Mouse (Mus musculus) layer of hippocampus, adult 8-10 months (tissue): Measurements from ENCODE around the gene Optn. TPM values are rescaled to one million over a fixed set of nuclear protein-coding genes. Genes with fewer than 3 reads are reported as not detected.

Experiments
- DNase-seq, 2 experiments: peaks; one replicate each; pipeline ENCODE4 v3.0.0; 2022; ENCODE audit warnings: low spot score in 2 of 2
- total RNA-seq, 4 experiments: library from RNA; stranded (reverse); gene quantifications; 2 replicates each; pipeline ENCODE4 v1.2.4; 2022

Optn gene
- total RNA-seq, 4 experiments from 2014 or later = 17.5 to 20.8 (median 18.7) TPM

DNA sequence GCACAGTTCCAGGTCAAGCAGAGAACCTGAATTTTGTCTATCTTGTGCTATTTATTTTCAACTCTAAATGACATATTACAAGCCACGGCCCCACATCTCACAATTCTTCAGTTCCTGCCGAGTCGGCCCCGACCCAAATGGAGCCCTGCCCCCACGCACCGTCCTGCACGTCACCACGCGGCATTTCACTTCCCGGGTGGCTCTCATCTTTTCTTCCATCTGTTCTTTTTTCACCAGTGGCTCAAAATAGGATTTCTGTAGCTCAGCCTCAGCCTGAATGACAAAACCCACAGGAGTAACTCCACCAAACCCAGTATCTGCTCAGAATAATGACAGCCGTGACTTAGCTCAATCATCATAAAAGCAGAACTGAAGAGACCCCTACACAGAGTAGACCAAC is 70.3 kb downstream of the Optn start:
- DNase-seq = peak; percentile 29 to 31

DNA sequence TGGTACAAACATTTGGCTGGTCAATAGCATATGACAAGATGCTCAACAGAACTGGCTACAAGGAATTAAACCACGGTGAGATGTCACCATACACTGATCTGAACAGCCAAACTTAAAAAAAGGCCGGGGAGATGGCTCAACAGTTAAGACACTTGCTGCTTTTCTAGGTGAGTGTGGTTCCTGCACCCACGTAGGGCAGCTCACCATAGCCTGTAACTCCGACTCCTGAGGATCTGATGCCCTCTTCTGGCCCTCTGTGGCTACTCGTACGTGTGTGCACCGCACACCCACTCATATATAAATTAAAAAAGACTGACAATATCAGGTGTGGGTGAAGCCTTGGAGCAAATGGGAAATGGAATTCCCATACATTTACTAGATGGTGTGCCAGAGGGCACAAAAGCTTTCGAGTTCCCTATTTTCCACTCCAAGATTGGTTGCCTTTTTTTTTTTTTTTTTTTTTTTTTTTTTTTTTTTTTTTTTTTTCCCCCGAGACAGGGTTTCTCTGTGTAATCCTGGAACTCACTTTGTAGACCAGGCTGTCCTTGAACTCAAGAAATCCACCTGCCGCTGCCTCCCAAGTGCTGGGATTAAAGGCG is 74.9 kb downstream of the Optn start:
- no peak for DNase-seq

DNA sequence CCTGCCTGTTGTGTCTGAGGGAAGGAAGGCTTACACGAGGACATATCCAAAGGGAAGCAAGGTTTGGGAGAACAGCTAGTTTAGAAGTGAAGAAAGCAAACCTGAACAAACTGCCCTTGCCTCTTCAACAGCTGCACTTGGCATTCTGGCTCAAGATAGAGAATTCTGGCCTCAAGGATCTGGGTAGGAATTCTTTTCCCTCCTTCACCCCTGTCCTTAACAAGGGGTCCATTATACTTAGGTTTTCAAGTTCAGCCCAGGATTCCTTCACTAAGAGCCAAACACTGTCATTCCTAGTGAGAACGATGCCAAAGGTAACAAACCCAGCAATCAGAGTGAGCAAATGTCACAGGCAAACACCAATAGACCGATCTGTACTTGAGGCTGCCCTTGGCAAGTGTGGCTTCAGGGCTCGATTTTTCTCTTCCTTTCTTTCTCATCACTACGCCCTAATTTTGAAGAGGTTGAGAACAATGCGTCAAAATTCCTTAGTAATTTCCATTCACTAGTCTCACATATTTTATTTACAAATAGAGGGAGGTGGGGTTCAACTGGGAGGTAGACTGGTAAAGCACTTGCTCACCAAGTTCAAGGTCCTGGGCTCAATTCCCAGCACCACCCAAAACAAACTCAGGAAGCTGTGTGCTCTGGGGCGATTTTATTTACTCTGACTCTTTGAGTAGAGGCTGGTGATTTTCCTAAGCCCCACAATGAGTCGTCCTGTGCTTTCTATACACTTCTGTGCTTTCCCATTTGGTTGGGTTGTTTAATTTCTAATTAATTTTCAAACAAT is 76.3 kb downstream of the Optn start:
- DNase-seq = no peak

DNA sequence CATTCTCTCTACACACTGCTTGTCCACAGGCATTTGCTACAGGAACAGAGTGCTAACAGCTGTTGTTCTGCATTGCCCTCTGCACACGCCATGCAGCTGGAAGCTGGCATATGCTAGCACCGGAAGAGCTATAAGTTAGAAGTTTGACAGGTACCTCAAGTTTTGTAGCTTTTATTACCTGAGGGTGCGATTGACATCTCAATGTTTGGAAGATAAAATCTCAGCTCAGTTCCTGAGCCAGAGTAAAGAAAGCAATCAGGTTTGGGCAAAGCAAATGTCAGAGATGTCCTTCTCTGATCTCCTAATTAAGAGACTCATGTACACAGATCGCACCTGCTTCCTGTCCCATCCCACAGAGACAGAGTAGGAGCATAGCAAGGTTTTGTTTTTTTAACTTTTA is 77.1 kb downstream of the Optn start:
- DNase-seq = no peak

- no peak for DNase-seq
These were observed 78.9 kb downstream of the Optn start for GRCm38 (mm10) chr2:4985000-4985399.

- no peak for DNase-seq
These were observed 79.9 kb downstream of the Optn start for GRCm38 (mm10) chr2:4983987-4984386.

DNA sequence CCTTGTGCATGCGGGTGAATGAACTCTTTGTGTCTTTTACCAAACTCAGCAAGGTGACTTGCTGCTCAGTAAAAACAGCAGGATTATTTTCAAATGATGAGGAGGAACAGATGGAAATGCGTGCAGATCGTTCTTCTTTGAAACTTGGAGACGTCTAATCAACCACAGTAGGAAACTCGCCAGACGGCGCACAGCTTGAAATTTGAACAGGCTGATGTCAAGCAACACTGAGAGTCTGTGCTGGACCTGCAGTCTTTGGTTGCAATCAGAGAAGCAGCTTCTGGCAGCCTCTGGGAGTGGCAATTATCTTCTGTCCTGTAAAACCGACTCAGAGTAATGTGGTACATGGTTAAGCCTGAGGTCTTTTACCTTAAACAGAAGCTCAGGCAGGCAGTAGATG is 85.8 kb downstream of the Optn start:
- peak; percentile 44 to 58 for DNase-seq

- peak; percentile 18 to 39 for DNase-seq
These were observed 88.0 kb downstream of the Optn start, which contains the start of gene Ucma for GRCm38 (mm10) chr2:4975807-4976206. Gene Ucma (plus strand): TSS chr2:4976122.

Other genes with a start within 250 kb of the Optn start
- 10 to 100 TPM; 17.1 to 25.4 (median 22.0) TPM for gene Sephs1, start 182.5 kb downstream of the Optn start, total RNA-seq
- 10 to 100 TPM; 91.0 to 95.9 (median 94.9) TPM for gene Phyh, start 145.0 kb downstream of the Optn start, total RNA-seq
- 1 to 10 TPM; 2.2 to 5.2 (median 3.7) TPM for gene Ucma, start 87.9 kb downstream of the Optn start, total RNA-seq
- 1 to 10 TPM in 1 of 4 experiments, under 1 TPM in 3; 0.71 to 1.1 (median 0.86) TPM for gene Mcm10, start 51.3 kb downstream of the Optn start, total RNA-seq
- 10 to 100 TPM; 11.1 to 13.7 (median 12.0) TPM for gene Ccdc3, start 73.7 kb upstream of the Optn start, total RNA-seq